Mouse (Mus musculus): ENCODE measurements around the gene Crybg3.
A peak's percentile ranks its signal among the peaks of the same experiment; 100 is the strongest.

Crybg3 gene

GRCm38 (mm10) chr16:59579237-59579636 is 21.5 kb downstream of the Crybg3 start:
- DNase-seq (ENCODE audit: low spot score in 2 of 2): no peak

GRCm38 (mm10) chr16:59573961-59574360 is 26.8 kb downstream of the Crybg3 start:
- no peak for DNase-seq (ENCODE audit: low spot score in 2 of 2)

GRCm38 (mm10) chr16:59572685-59573084 is 28.1 kb downstream of the Crybg3 start:
- DNase-seq (ENCODE audit: low spot score in 2 of 2): no peak

GRCm38 (mm10) chr16:59570807-59571206 is 30.0 kb downstream of the Crybg3 start:
- no peak for DNase-seq (ENCODE audit: low spot score in 2 of 2)

- DNase-seq (ENCODE audit: low spot score in 2 of 2): no peak
Measured at GRCm38 (mm10) chr16:59569837-59570236, 30.9 kb downstream of the Crybg3 start.

GRCm38 (mm10) chr16:59567721-59568381 is 32.9 kb downstream of the Crybg3 start:
- DNase-seq (ENCODE audit: low spot score in 2 of 2): no peak

GRCm38 (mm10) chr16:59566437-59566836 is 34.3 kb downstream of the Crybg3 start:
- no peak for DNase-seq (ENCODE audit: low spot score in 2 of 2)

GRCm38 (mm10) chr16:59565631-59566030 is 35.1 kb downstream of the Crybg3 start:
- no peak for DNase-seq (ENCODE audit: low spot score in 2 of 2)

- DNase-seq (ENCODE audit: low spot score in 2 of 2): no peak
Measured at GRCm38 (mm10) chr16:59564025-59564424, 36.8 kb downstream of the Crybg3 start.

- no peak for DNase-seq (ENCODE audit: low spot score in 2 of 2)
Measured at GRCm38 (mm10) chr16:59559300-59560200, 41.2 kb downstream of the Crybg3 start.

- DNase-seq (ENCODE audit: low spot score in 2 of 2): no peak
Measured at GRCm38 (mm10) chr16:59558916-59559299, 41.9 kb downstream of the Crybg3 start.

- DNase-seq (ENCODE audit: low spot score in 2 of 2): no peak
Measured at GRCm38 (mm10) chr16:59553490-59554161, 47.2 kb downstream of the Crybg3 start.

- DNase-seq (ENCODE audit: low spot score in 2 of 2): no peak
Measured at GRCm38 (mm10) chr16:59551507-59551906, 49.3 kb downstream of the Crybg3 start.

- DNase-seq (ENCODE audit: low spot score in 2 of 2): no peak
Measured at GRCm38 (mm10) chr16:59549631-59550030, 51.1 kb downstream of the Crybg3 start.

- DNase-seq (ENCODE audit: low spot score in 2 of 2): no peak
Measured at GRCm38 (mm10) chr16:59548582-59548947, 52.2 kb downstream of the Crybg3 start.

- DNase-seq (ENCODE audit: low spot score in 2 of 2): peak in 1 of 2 experiments; percentile 46
Measured at GRCm38 (mm10) chr16:59547887-59548581, 52.7 kb downstream of the Crybg3 start.

GRCm38 (mm10) chr16:59547466-59547865 is 53.3 kb downstream of the Crybg3 start:
- DNase-seq (ENCODE audit: low spot score in 2 of 2): peak; percentile 42 to 44

GRCm38 (mm10) chr16:59545360-59545759 is 55.4 kb downstream of the Crybg3 start:
- DNase-seq (ENCODE audit: low spot score in 2 of 2): no peak

- DNase-seq (ENCODE audit: low spot score in 2 of 2): no peak
Measured at GRCm38 (mm10) chr16:59541382-59541781, 59.4 kb downstream of the Crybg3 start.

GRCm38 (mm10) chr16:59540944-59541343 is 59.8 kb downstream of the Crybg3 start:
- no peak for DNase-seq (ENCODE audit: low spot score in 2 of 2)

GRCm38 (mm10) chr16:59535673-59536072 is 65.1 kb downstream of the Crybg3 start:
- DNase-seq (ENCODE audit: low spot score in 2 of 2): no peak

- DNase-seq (ENCODE audit: low spot score in 2 of 2): no peak
Measured at GRCm38 (mm10) chr16:59534349-59534748, 66.4 kb downstream of the Crybg3 start.

Measured in right cerebral cortex, postnatal 36 days (tissue).